ENCODE assay signal across 16 mouse cellular contexts in the genomic region with DNA sequence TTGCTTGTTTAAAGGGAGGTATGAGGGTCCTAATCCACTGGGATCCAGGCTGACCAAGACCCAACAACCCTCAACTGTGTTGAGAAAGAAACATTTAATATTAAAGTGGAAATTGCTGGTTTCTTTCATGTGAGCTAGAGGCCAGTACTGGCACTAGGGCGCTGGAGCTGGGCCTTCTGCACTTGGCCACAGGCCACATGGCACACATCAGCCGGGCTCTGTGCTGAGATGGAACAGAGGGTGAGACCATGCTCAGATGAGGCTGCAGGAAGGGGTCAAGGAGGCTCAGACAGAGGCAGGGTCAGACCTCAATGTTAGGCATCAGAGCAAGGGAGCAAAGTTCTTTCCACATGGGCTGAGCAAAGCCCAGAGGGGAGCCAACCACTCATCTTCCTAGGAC. TPM values are rescaled to one million over a fixed set of nuclear protein-coding genes. Genes with fewer than 3 reads are reported as not detected.
DNase-seq lines count a peak whose midpoint lies in the region; ATAC-seq and TF ChIP-seq lines count a peak whose summit lies in the region.
"Had no signal": no experiment of that assay in that cellular context is flagged by ENCODE, and none has a peak within 500 bp of the region (broad histone marks: within the 10 kb centered on the region; RNA-seq: fewer than 3 reads in every experiment).

No protein-coding gene starts in this region.

- WGBS in midbrain, embryonic 11.5 days, result 79% methylated on average over 2 of the region's 2 CpGs
- whole genome bisulfite sequencing in lung, adult 2 months, result 62% methylated on average over 2 of the region's 2 CpGs

- H3K9me3 ChIP-seq in midbrain, embryonic 11.5 days (ENCODE audit: control insufficient read depth, low read length), result peaks cover 4% of the 10 kb centered on the region; the same call in 1 of the 2 replicates
- H3K9me3 ChIP-seq: neural tube, embryonic 12.5 days had no signal

- no peak overlapping the region for H3K4me2 ChIP-seq in midbrain, embryonic 11.5 days
- H3K4me2 ChIP-seq: liver, embryonic 11.5 days; neural tube, embryonic 12.5 days had no signal

- peaks cover 11% of the 10 kb centered on the region; the same call in 1 of the 2 replicates for H3K27me3 ChIP-seq in midbrain, embryonic 11.5 days (ENCODE audit: control insufficient read depth, insufficient read depth, low read length)

- H3K27ac ChIP-seq in layer of hippocampus, adult 2 months, result no peak overlapping the region
- peak overlapping the region; percentile 90 for H3K27ac ChIP-seq in midbrain, embryonic 11.5 days (ENCODE audit: low read depth, low read length)
- H3K27ac ChIP-seq: neural tube, embryonic 12.5 days; stomach, postnatal 0 days had no signal

- DNase-seq in adrenal gland, postnatal 14 days, result peak; percentile 62
- no peak for DNase-seq in adrenal gland, adult 18-20 months (ENCODE audit: low spot score in 2 of 2)
- peak; percentile 12 for DNase-seq in layer of hippocampus, adult 11-12 months (ENCODE audit: low spot score)
- DNase-seq in layer of hippocampus, adult 2 months (ENCODE audit: low spot score in 2 of 2), result no peak
- peak; percentile 44 to 52 for DNase-seq in adrenal gland, postnatal 36 days
- DNase-seq in midbrain, embryonic 11.5 days (ENCODE audit: low spot score, missing footprints), result no peak
- DNase-seq in thymus, postnatal 14 days, result no peak
- DNase-seq in lung, adult 2 months, result no peak
- DNase-seq: cerebellum, adult 18-20 months; embryo, embryonic 11 days; kidney, postnatal 36 days had no signal

- H3K36me3 ChIP-seq in midbrain, embryonic 11.5 days (ENCODE audit: control insufficient read depth, insufficient read depth, low read length), result no peaks in the 10 kb centered on the region
- H3K36me3 ChIP-seq: neural tube, embryonic 12.5 days had no signal

- peaks cover 52% of the 10 kb centered on the region for H3K4me1 ChIP-seq in midbrain, embryonic 11.5 days (ENCODE audit: control insufficient read depth, insufficient read depth, low read length)
- no peaks in the 10 kb centered on the region for H3K4me1 ChIP-seq in lung, adult 2 months (ENCODE audit: control insufficient read depth, insufficient read depth, low read length)

- no peak for TF ChIP-seq CTCF in layer of hippocampus, adult 2 months (conservative IDR thresholded peaks at IDR 0.05)
- TF ChIP-seq CTCF in lung, adult 2 months (IDR thresholded peaks at IDR 0.05; ENCODE audit: insufficient read depth, low read length), result no peak

- no peak for TF ChIP-seq POLR2A in lung, adult 2 months (IDR thresholded peaks at IDR 0.05; ENCODE audit: borderline replicate concordance, extremely low read depth, low read depth, low read length)

- no peak for ATAC-seq in midbrain, embryonic 11.5 days (ENCODE audit: low FRiP score)
- ATAC-seq: intestine, postnatal 0 days; lung, postnatal 0 days had no signal

- no peak overlapping the region for H3K4me3 ChIP-seq in layer of hippocampus, adult 2 months
- no peak overlapping the region for H3K4me3 ChIP-seq in midbrain, embryonic 11.5 days (ENCODE audit: low read depth, low read length)
- no peak overlapping the region for H3K4me3 ChIP-seq in lung, adult 2 months (replicated peaks; ENCODE audit: extremely low read depth, low read depth, low read length)
- H3K4me3 ChIP-seq: neural tube, embryonic 12.5 days had no signal

- H3K9ac ChIP-seq in midbrain, embryonic 11.5 days (ENCODE audit: low read length), result no peak overlapping the region
- H3K9ac ChIP-seq: neural tube, embryonic 12.5 days had no signal

RNA-seq across cellular contexts. Expression of a gene that starts 43.8 kb away (rescaled TPM):
- total RNA-seq in adrenal gland, postnatal 14 days (2021), result 9.1 and 10.2 TPM in 2 replicates
- total RNA-seq in adrenal gland, adult 18-20 months (2021), result 1 to 10 TPM; 7.8 to 8.5 TPM
- 1 to 10 TPM; 1.9 to 2.3 TPM for total RNA-seq in layer of hippocampus, adult 2 months (2021)
- 10 to 100 TPM in 1 of 2 experiments, 1 to 10 TPM in 1; 8.9 to 12.9 TPM for total RNA-seq in adrenal gland, postnatal 36 days (2021)
- polyA plus RNA-seq in midbrain, embryonic 11.5 days (2014; fragmentation: Nextera tagmentation; extraction: Ambion mirVana), result 8.5 and 8.9 TPM in 2 replicates
- 9.2 and 11.6 TPM in 2 replicates for polyA plus RNA-seq in lung, adult 2 months (2012; rRNA removed)

Comparison
In these comparisons a context has a peak if more than half of its experiments do, and no peak if none do; other contexts are left out.
1. DNase-seq: peak in adrenal gland, postnatal 14 days (single experiment), layer of hippocampus, adult 11-12 months (single experiment) and adrenal gland, postnatal 36 days (2 of 2); none in adrenal gland, adult 18-20 months (0 of 2), layer of hippocampus, adult 2 months (0 of 2), midbrain, embryonic 11.5 days (single experiment), thymus, postnatal 14 days (single experiment) and lung, adult 2 months (single experiment).